Mouse (Mus musculus) urinary bladder, adult 18-20 months (tissue): Measurements from ENCODE around the gene Apoa2.
A peak's percentile ranks its signal among the peaks of the same experiment; 100 is the strongest.
"Not testable (repeated sequence)": the region's sequence is repeated elsewhere in the genome, so short reads cannot be mapped to it uniquely, and the experiment has no call there.

Source experiments
- DNase-seq, 2 experiments: peaks; one replicate each; pipeline ENCODE4 v3.0.0; 2022; ENCODE audit warnings: low spot score in 2 of 2, mixed read lengths in 2 of 2

Apoa2 gene

DNA sequence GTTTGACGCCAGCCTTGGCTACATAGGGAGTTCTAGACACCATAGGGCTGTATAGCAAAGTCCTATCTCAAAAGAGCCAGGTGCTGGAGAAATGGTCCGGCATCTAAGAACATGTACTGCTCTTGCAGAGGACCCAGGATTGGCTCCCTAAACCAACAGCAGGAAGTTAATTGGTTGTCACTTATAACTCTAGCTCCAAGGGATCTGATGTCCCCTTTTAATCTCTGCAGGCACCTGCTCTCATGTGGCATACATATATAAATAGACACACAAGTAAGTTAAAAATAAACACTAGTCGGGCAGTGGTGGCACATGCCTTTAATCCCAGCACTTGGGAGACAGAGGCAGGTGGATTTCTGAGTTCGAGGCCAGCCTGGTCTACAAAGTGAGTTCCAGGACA is 10.9 kb downstream of the Apoa2 start:
- no peak for DNase-seq

DNA sequence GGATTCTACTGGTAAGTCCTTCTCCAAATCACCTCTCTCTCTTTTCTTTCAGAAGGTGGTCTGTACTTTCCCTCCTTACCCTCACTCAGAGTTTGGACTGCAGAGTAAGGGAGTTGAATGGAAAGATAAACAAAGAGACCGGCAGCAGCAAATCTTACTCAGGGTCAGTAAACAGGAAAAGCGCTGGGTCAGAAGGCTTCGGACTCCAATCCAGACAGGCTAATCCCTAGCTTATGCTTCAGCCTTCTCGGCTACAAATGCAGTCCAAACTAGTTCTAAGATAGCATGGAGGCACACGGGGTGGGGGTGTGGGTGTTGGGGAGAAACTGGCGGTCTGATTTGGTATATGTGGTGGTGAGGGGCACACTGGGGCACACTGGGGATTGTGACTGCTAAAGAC is 12.6 kb downstream of the Apoa2 start:
- DNase-seq: no peak

DNA sequence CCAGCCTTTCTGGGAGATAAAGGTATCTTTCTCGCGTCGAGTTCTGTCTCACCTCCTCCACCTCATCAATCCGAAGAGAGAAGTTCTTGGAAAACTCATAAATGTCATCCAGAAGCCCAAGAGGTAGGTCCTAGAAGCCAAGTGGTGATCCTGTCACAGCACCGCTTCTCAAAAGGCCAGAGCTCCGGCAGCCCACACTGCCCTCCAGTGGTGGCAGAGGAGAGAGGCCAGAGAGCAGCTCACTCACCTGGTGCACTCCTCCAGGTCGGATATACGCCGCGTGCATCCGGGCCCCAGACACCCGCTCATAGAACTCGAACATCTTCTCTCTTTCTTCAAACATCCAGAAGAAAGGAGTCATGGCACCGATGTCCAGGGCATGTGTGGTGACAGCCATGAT is 13.6 kb downstream of the Apoa2 start:
- DNase-seq: peak in 1 of 2 experiments; percentile 26

GRCm38 (mm10) chr1:171239992-171240744 is 15.3 kb downstream of the Apoa2 start:
- DNase-seq: no peak

DNA sequence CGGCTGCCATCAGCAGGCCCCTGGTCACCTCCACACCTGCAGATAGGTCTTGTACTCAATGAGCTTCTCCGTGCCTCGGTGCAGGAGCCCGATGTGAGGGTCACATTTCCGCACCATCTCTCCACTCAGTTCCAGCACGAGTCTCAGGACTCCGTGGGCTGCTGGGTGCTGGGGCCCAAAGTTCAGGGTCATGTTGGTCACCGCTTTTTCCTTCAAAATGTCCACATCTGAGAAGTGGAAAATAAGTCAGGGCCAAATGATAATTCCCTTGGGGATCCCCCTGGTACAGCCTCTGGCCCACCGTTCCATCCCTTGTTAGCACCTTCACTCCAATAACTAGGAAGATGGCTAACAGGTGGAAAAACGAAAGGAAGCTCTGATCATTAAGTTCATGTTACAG is 16.1 kb downstream of the Apoa2 start:
- DNase-seq: no peak

DNA sequence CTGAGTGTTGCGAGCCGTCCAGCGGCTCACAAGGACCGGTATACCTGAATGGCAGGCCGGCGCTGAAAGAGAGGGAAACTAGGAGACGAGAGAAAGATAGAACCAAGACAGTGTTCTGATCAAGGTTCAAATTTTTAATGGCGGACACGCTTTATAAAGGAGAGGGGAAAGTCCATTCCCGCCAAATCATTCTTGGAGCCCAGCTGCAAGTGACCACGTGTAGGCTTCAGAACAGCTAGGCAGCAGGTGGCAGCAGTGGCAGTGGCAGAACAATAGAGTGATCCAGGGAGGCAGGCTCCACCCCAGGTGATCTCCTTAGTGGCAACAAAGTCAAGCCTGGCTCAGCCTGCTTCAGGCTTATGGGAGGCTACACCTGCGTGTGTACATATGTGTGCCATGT is 17.1 kb downstream of the Apoa2 start:
- not testable (repeated sequence) for DNase-seq

GRCm38 (mm10) chr1:171245353-171245752 is 20.5 kb downstream of the Apoa2 start:
- DNase-seq: no peak

DNA sequence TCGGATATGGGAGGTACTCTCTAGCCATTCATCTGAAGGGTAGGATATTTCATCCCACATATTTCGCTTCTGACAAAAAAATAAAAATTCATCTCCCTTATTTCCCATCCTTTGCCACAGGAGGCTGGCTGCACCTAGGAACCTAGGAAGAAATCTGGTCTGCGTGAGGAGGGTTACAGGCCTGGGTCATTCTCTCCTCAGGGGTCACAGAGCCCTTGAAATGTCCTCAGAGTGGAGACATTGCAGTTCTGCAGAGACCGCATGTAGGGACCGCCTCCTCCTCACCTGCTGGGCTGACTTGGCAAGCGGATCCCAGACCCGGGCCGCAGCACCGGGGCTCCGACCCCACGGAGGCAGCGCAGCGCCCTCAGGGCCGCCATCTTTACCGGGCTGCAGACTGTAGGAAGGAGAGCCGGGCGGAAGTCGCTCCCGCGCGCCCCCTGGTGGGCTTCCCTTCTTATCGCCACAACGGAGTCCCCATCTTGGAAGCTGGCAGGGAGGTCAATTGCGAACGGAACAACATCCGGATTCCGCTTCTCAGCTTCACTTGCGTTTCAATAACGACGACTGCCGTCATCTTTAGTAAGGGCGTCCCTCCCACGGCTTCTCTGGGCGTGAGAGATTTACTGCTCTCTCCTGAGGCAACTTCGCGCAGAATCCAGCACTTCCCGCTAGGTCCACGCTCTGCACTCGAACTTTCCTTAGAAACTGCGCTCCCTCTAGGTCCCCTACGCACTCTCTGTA is 22.0 kb downstream of the Apoa2 start:
- peak; percentile 91 to 96 for DNase-seq

DNA sequence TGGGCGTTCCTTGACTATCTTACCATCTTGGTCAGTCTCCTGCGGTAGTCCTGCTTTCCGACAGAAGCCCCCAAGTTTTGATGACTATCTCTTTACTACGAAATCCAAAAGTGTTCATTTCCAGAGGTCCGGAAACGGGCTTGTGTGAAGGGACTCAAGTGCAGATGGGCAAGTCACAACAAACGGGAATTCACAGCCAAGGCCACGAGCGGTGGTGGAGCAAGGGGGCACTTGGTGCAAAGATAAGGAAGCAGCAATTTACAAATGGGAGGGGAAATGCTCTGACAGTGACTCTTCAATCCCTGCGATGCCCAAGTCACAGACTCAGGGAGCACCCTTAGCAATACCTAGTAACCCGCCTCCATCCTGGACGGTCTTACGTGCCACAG is 22.6 kb downstream of the Apoa2 start:
- no peak for DNase-seq

DNA sequence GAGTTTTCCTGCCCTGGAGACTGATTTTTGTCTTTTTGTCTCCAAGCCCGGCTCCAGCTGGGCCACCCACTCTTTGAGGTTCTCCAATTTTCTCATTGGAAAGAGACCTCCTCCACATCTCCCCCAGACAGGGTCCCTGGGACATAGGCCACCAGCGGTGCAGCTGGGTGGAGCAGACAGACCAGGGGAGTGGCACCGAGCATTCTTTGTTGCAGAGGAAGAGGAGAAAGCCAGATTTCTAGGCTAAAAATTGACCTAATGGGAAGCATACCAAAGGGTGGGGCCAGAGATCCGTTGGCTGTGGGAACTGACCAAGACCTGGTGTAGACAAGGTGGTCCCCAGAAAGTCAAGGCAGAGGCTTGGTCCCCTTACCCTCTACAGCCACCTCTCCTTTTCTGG is 23.1 kb downstream of the Apoa2 start:
- DNase-seq: no peak

- no peak for DNase-seq
These were observed 23.8 kb downstream of the Apoa2 start for GRCm38 (mm10) chr1:171248386-171249226.

GRCm38 (mm10) chr1:171249913-171250600 is 25.2 kb downstream of the Apoa2 start, which contains the start of gene Adamts4:
Gene Adamts4, plus strand, starts transcription at chr1:171250421.
- DNase-seq: no peak

GRCm38 (mm10) chr1:171250680-171251593 is 26.1 kb downstream of the Apoa2 start, which contains the start of gene Ndufs2:
Gene Ndufs2, minus strand, starts transcription at chr1:171251388.
- no peak for DNase-seq

GRCm38 (mm10) chr1:171251594-171252324 is 26.9 kb downstream of the Apoa2 start:
- DNase-seq: no peak

GRCm38 (mm10) chr1:171252415-171252814 is 27.6 kb downstream of the Apoa2 start:
- DNase-seq: no peak

DNA sequence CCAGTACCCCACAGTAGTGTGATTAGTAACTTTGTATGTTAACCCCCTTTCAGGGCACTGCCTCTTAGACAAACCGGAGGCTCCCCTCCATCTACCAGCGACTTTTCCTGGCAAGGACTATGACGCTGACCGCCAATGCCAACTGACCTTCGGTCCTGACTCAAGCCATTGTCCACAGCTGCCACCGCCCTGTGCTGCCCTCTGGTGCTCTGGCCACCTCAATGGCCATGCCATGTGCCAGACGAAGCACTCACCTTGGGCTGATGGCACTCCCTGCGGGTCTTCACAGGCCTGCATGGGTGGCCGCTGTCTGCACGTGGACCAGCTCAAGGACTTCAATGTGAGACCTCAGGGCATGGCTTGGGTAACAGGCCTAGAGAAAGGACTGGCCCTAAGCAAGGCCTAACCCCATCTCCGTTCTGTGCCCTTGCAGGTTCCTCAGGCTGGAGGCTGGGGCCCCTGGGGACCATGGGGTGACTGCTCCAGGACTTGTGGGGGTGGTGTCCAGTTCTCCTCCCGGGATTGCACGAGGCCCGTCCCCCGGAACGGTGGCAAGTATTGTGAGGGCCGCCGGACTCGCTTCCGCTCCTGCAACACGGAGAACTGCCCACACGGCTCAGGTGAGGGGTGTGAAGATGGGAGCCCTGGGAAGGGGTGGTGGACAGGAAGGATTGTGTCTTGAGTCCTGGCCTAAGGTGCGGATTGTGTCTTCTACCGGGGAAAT is 31.4 kb downstream of the Apoa2 start:
- no peak for DNase-seq

- no peak for DNase-seq
These were observed 32.2 kb downstream of the Apoa2 start for GRCm38 (mm10) chr1:171256937-171257548.

DNA sequence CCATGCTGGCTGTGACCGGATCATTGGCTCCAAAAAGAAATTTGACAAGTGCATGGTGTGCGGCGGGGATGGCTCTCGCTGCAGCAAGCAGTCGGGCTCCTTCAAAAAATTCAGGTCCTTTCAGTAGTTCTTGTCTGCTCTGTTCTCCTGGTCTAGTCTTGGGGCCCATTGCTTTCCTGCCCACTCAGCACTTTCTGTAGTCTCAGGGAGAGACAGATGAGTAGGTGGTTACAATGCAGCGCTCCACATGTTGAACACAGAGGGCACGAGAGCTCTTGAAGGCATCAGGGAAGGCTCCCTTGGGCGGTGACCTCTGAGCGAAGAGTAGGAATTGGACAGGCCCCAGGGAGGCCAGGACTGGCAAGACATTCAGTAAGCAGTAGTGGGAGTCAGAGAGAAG is 32.9 kb downstream of the Apoa2 start:
- no peak for DNase-seq

DNA sequence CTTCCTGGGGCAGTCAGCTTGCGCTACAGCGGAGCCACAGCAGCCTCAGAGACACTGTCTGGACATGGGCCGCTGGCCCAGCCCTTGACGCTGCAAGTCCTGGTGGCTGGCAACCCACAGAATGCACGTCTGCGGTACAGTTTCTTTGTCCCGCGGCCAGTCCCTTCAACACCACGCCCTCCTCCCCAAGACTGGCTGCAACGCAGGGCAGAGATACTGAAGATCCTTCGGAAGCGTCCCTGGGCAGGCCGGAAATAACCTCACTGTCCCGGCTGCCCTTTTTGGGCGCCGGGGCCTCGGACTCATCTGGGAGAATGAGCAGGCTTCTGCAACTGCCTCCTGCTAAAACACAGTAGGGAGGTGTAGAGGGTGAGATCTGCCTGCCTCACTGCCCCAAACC is 34.1 kb downstream of the Apoa2 start:
- no peak for DNase-seq
